In the genomic region with DNA sequence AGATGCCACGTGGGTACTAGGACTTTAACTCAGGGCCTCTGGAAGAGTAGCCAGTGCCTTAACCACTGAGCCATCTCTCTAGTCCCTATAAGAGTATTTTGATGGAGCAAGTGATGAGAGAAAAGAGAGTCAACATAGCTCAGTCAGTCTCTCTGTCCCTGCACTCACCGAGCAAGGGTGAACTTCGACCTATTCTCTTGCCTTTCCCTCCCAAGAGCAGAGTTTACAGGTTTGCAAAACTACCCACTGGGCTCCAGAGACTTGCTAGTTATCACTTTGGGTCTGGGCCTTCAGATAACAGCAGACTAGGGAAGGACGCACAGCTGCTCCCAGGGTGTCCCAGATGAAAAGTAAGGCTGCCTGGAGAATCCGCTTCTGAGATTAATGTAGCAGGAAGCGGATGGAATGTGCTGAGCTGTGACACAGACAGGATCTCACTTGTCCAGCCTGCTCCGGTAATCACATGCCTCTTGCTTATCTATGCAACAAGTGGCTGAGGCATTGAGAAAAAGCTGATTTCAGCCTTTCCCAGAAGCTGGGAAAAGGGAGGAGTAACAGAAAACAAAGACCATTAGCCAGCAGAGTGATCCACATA, we compare ENCODE assay signal across 11 mouse cellular contexts. TPM values are rescaled to one million over a fixed set of nuclear protein-coding genes. Genes with fewer than 3 reads are reported as not detected.
DNase-seq lines count a peak whose midpoint lies in the region; ATAC-seq and TF ChIP-seq lines count a peak whose summit lies in the region.
"Had no signal": no experiment of that assay in that cellular context is flagged by ENCODE, and none has a peak within 500 bp of the region (broad histone marks: within the 10 kb centered on the region; RNA-seq: fewer than 3 reads in every experiment).

No protein-coding gene starts in this region.

- TF ChIP-seq POLR2A in bone marrow macrophage, adult 2 months (IDR thresholded peaks at IDR 0.05; ENCODE audit: borderline replicate concordance, low read depth, low read length): no peak

- DNase-seq in G1E (ENCODE audit: low spot score): no peak
- DNase-seq in liver, postnatal 0 days: peak; percentile 19
- no peak for DNase-seq in frontal cortex, postnatal 36 days (ENCODE audit: low spot score in 2 of 2)
- no peak for DNase-seq in spleen, postnatal 4 days (ENCODE audit: low spot score in 2 of 2)
- DNase-seq in gastrocnemius, postnatal 36 days: no peak
- DNase-seq: right cerebral cortex, postnatal 14 days had no signal

- peaks cover 32% of the 10 kb centered on the region for H3K4me1 ChIP-seq in G1E (ENCODE audit: insufficient read depth, low read depth, low read length)
- H3K4me1 ChIP-seq in bone marrow macrophage, adult 2 months (ENCODE audit: control insufficient read depth, insufficient read depth, low read length): peaks cover 7% of the 10 kb centered on the region
- no peaks in the 10 kb centered on the region; the same call in 1 of the 2 replicates for H3K4me1 ChIP-seq in intestine, postnatal 0 days (replicated peaks; ENCODE audit: control insufficient read depth, insufficient read depth, low read length)
- H3K4me1 ChIP-seq in liver, postnatal 0 days (ENCODE audit: insufficient read depth): no peaks in the 10 kb centered on the region
- H3K4me1 ChIP-seq: limb, embryonic 12.5 days had no signal

- no peaks in the 10 kb centered on the region for H3K9me3 ChIP-seq in G1E (replicated peaks)
- no peaks in the 10 kb centered on the region for H3K9me3 ChIP-seq in intestine, postnatal 0 days (ENCODE audit: control insufficient read depth)
- H3K9me3 ChIP-seq in liver, postnatal 0 days (ENCODE audit: low read length): no peaks in the 10 kb centered on the region
- H3K9me3 ChIP-seq: limb, embryonic 12.5 days had no signal

- H3K4me2 ChIP-seq in intestine, postnatal 0 days (replicated peaks; ENCODE audit: low read depth): no peak overlapping the region
- no peak overlapping the region for H3K4me2 ChIP-seq in liver, postnatal 0 days (ENCODE audit: low read depth, low read length)
- H3K4me2 ChIP-seq: limb, embryonic 12.5 days had no signal

- TF ChIP-seq CTCF in G1E (IDR thresholded peaks at IDR 0.05; ENCODE audit: low read depth, low read length): no peak
- TF ChIP-seq CTCF in bone marrow macrophage, adult 2 months (IDR thresholded peaks at IDR 0.05; ENCODE audit: low read depth, low read length): 0 out of 2 replicates have a peak, but pooled peaks have one; percentile 8
- TF ChIP-seq CTCF in intestine, postnatal 0 days (IDR thresholded peaks at IDR 0.05; ENCODE audit: low read depth): no peak
- TF ChIP-seq CTCF in liver, postnatal 0 days (IDR thresholded peaks at IDR 0.05; ENCODE audit: low read depth): no peak

- H3K36me3 ChIP-seq in G1E (replicated peaks): peaks cover 45% of the 10 kb centered on the region
- H3K36me3 ChIP-seq in intestine, postnatal 0 days (ENCODE audit: control insufficient read depth, insufficient read depth): no peaks in the 10 kb centered on the region
- no peaks in the 10 kb centered on the region for H3K36me3 ChIP-seq in liver, postnatal 0 days (replicated peaks; ENCODE audit: insufficient read depth, low read length)
- H3K36me3 ChIP-seq: limb, embryonic 12.5 days had no signal

- intact Hi-C loops in gastrocnemius, postnatal 36 days (cut with DNase I): no loop called here

- peak; percentile 35; the same call in 1 of the 2 replicates for TF ChIP-seq EP300 in liver, postnatal 0 days (IDR thresholded peaks at IDR 0.05; ENCODE audit: low read depth)

- peaks cover 5% of the 10 kb centered on the region; the same call in 1 of the 2 replicates for H3K27me3 ChIP-seq in G1E (ENCODE audit: insufficient read depth, low read length)
- no peaks in the 10 kb centered on the region for H3K27me3 ChIP-seq in intestine, postnatal 0 days (replicated peaks; ENCODE audit: control insufficient read depth, insufficient read depth, low read length)
- H3K27me3 ChIP-seq in liver, postnatal 0 days (ENCODE audit: insufficient read depth, low read length): no peaks in the 10 kb centered on the region

- H3K4me3 ChIP-seq in G1E (ENCODE audit: low read depth, low read length): no peak overlapping the region
- H3K4me3 ChIP-seq in bone marrow macrophage, adult 2 months (ENCODE audit: insufficient read depth, low read length): no peak overlapping the region
- no peak overlapping the region for H3K4me3 ChIP-seq in intestine, postnatal 0 days (ENCODE audit: low read depth, low read length)
- H3K4me3 ChIP-seq in liver, postnatal 0 days (ENCODE audit: low read depth, low read length): no peak overlapping the region
- H3K4me3 ChIP-seq: limb, embryonic 12.5 days had no signal

- peak; percentile 36 for ATAC-seq in G1E (ENCODE audit: extremely low read depth, insufficient number of reproducible peaks, low FRiP score, poor library complexity, severe bottlenecking)
- ATAC-seq in intestine, postnatal 0 days: peak; percentile 77
- peak; percentile 79 for ATAC-seq in liver, postnatal 0 days
- no peak for ATAC-seq in megakaryocyte, adult 5-6 weeks (ENCODE audit: poor library complexity, severe bottlenecking)

- 16% methylated on average over 7 of the region's 7 CpGs for WGBS in intestine, postnatal 0 days
- WGBS in liver, postnatal 0 days (ENCODE audit: insufficient replicate concordance): 45% methylated on average over 7 of the region's 7 CpGs

- H3K9ac ChIP-seq in intestine, postnatal 0 days (ENCODE audit: low read depth, low read length): no peak overlapping the region
- H3K9ac ChIP-seq in liver, postnatal 0 days (replicated peaks): no peak overlapping the region
- H3K9ac ChIP-seq: limb, embryonic 12.5 days had no signal

- H3K27ac ChIP-seq in bone marrow macrophage, adult 2 months (ENCODE audit: insufficient read depth, low read depth, low read length): peak overlapping the region; percentile 32
- peak overlapping the region; percentile 3; the same call in 1 of the 2 replicates for H3K27ac ChIP-seq in intestine, postnatal 0 days (ENCODE audit: low read depth, low read length)
- peak overlapping the region; percentile 34; the same call in 1 of the 2 replicates for H3K27ac ChIP-seq in liver, postnatal 0 days (ENCODE audit: low read depth)
- H3K27ac ChIP-seq: limb, embryonic 12.5 days had no signal

RNA-seq across cellular contexts. Expression of gene Npl, which starts 7.0 kb away (rescaled TPM):
- total RNA-seq in G1E (2014; fragmentation: Nextera tagmentation): 110 and 111 TPM in 2 replicates
- total RNA-seq in G1E (2017): 376 and 391 TPM in 2 replicates
- 7.2 TPM in 2 replicates for polyA plus RNA-seq in G1E (2012)
- 6.6 and 7.2 TPM in 2 replicates for polyA plus RNA-seq in bone marrow macrophage, adult 2 months (2012; ENCODE audit: insufficient read depth, insufficient read length, missing spikeins)
- polyA plus RNA-seq in intestine, postnatal 0 days (2015; fragmentation: Nextera tagmentation; extraction: Ambion mirVana): 967 and 1,051 TPM in 2 replicates
- 6.8 TPM in 2 replicates for polyA plus RNA-seq in liver, postnatal 0 days (2015; fragmentation: Nextera tagmentation; extraction: Ambion mirVana)
- 8.5 and 9.4 TPM in 2 replicates for total RNA-seq in megakaryocyte, adult 5-6 weeks (2015)
- total RNA-seq in megakaryocyte, adult 5-6 weeks (2017): 2.2 and 3.4 TPM in 2 replicates
- total RNA-seq in gastrocnemius, postnatal 36 days (2021): 1 to 10 TPM; 1.7 to 1.9 TPM
- total RNA-seq: MEL had no signal

RNA-seq across cellular contexts. Expression of gene Dhx9, which starts 55.4 kb away (rescaled TPM):
- total RNA-seq in G1E (2014; fragmentation: Nextera tagmentation) (259 and 263 TPM in 2 replicates), G1E (2017) (143 and 170 TPM in 2 replicates)
- polyA plus RNA-seq in G1E (2012): 24.4 and 42.7 TPM in 2 replicates
- polyA plus RNA-seq in bone marrow macrophage, adult 2 months (2012; ENCODE audit: insufficient read depth, insufficient read length, missing spikeins): 61.2 and 67.9 TPM in 2 replicates
- 14.1 TPM in 2 replicates for polyA plus RNA-seq in intestine, postnatal 0 days (2015; fragmentation: Nextera tagmentation; extraction: Ambion mirVana)
- 7.7 and 9.9 TPM in 2 replicates for polyA plus RNA-seq in liver, postnatal 0 days (2015; fragmentation: Nextera tagmentation; extraction: Ambion mirVana)
- 90.5 and 96.5 TPM in 2 replicates for total RNA-seq in megakaryocyte, adult 5-6 weeks (2015)
- 78.1 and 115 TPM in 2 replicates for total RNA-seq in megakaryocyte, adult 5-6 weeks (2017)
- total RNA-seq in gastrocnemius, postnatal 36 days (2021): 10 to 100 TPM; 24.7 to 29.1 TPM

Comparison
In these comparisons a context has a peak if more than half of its experiments do, and no peak if none do; other contexts are left out.
1. RNA of gene Npl, which starts 7.0 kb away (polyA plus RNA-seq): 967 to 1,051 TPM in intestine, postnatal 0 days; 6.6 to 7.2 TPM in bone marrow macrophage, adult 2 months, 7.2 TPM in G1E and 6.8 TPM in liver, postnatal 0 days; every median in the first group is over 100 times any median in the second.
2. Peak in every context shown above with its lines, with median percentiles within 50 percentile points of each other: H3K27ac ChIP-seq.